Mouse (Mus musculus) brain, adult 10 weeks (tissue): ENCODE measurements around the gene Cdkn2a. TPM values are rescaled to one million over a fixed set of nuclear protein-coding genes. Genes with fewer than 3 reads are reported as not detected.

Experiments
- polyA plus RNA-seq: library from polyadenylated mRNA; stranded (reverse); fragments of 350-450 nt; fragmentation: Illumina TruSeq; extraction: RNeasy Lipid Tissue Mini Kit (QIAGEN cat#74804); gene quantifications from one replicate; pipeline ENCODE4 v1.2.3, GENCODE M21; 2015; ENCODE audit warnings: low read depth, low replicate concordance

Cdkn2a gene
- polyA plus RNA-seq: not detected

GRCm38 (mm10) chr4:89294486-89295440 lies at the start of gene Cdkn2a:
Cdkn2a (minus strand) TSS chr4:89294653.

GRCm38 (mm10) chr4:89310491-89311254 lies 16.2 kb upstream of the Cdkn2a start, which contains the start of gene Cdkn2b:
Cdkn2b (minus strand) TSS chr4:89311039.

Other genes starting within 250 kb of the Cdkn2a start
- gene Mtap, start 157.5 kb downstream of the Cdkn2a start, polyA plus RNA-seq: 15.8 TPM
- 1.00 TPM for gene Cdkn2b, start 16.4 kb upstream of the Cdkn2a start, polyA plus RNA-seq